Mouse (Mus musculus) cortical plate, adult 2 months (tissue): ENCODE data around the gene Syn2.

Experiments
- CTCF ChIP-seq: fragments of 200-500 bp; IDR thresholded peaks from 2 replicates; pipeline ENCODE4 v1.5.1; 2011; ENCODE audit warnings: mild to moderate bottlenecking, control low read depth, low read length; ENCODE audit not compliant: insufficient read depth; ENCODE audit errors: extremely low read depth
- POLR2A ChIP-seq: fragments of 200-500 bp; IDR thresholded peaks from 2 replicates; pipeline ENCODE4 v1.6.1; 2011; ENCODE audit warnings: mild to moderate bottlenecking, low read length, control low read depth; ENCODE audit not compliant: insufficient read depth; ENCODE audit errors: extremely low read depth

GRCm38 (mm10) chr6:115178826-115179225 lies 44.1 kb downstream of the Syn2 start:
- TF ChIP-seq POLR2A (no peak), CTCF (no peak)
